Mouse (Mus musculus): ENCODE measurements at regions not wholly inside any gene's neighbourhood (a gene's known extent, or its start where the extent isn't known, plus 50 kb on each side); places are given as distances from the start of the nearest gene placed in this dataset.
"Not testable (repeated sequence)": the region's sequence is repeated elsewhere in the genome, so short reads cannot be mapped to it uniquely, and the experiment has no call there.

DNA sequence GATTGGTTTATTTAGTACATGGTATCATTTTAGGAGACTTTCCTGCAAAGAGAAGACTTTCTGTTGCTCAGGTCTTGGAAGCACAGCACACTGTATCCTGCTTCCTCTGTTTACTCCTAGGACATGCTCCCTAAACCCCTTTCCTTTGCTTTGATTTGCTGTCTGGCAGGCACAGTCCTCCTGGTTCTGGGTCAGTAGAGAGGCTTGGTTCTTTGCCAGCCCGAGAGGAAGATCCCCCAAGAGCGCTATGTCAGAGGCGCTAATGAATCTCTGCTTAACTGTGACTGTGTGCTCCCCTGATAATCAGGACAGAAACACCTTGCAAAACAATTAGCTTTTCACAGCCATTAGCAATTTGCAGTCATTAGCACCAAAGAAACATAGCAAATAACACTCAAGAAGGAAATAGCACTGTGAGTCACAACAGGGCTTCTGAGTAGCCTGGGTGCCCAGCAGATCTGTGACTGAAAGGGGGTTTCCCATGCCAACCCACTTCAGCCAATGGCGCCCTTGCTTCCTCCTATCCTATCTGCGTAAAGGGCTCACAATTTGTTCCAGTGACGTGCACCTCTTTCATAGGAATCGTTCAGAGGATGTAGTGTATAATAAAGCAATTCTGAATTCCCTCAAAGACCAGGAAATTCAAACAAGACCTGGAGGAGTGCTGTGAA, 145.5 kb downstream of the Gm815 start:
- no peak for DNase-seq

DNA sequence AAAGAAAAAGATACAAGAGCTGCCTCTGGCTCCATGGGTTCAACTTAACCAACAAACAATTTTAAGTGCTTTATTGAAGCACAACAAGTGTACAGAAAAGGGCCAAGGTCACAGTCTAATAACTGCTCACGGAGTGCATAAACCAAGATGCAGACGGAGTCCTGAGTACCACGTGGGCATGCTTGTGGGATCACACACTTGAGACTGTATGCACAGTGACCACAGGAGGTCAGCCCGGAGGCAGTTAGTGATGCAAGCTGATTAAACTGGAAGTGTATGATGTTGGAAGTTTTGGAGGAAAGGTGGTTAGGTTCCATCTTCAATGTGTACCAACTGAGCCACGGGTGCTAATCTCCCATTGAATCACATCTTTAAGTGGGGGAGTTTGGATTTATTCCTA, 146.9 kb downstream of the Gm815 start:
- DNase-seq: no peak

DNA sequence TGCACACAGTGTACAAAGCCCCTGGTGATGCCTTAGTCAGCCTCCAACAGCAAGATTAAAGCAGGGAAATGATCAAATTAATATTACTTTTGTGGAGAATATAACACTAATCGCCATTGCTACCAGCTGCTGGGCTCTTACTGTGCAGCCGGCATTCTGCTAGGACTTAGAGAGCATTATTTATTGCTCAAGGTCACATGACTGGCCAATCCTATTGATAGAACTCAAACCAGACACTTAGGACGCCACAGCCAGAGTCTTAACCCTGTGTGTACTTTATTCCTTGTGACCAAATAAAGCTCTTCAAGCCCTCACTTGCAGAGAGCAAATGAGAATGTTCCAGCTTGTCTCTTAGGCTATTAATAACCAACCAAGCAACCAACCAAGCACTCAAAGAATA, 152.6 kb downstream of the Gm815 start:
- no peak for DNase-seq

DNA sequence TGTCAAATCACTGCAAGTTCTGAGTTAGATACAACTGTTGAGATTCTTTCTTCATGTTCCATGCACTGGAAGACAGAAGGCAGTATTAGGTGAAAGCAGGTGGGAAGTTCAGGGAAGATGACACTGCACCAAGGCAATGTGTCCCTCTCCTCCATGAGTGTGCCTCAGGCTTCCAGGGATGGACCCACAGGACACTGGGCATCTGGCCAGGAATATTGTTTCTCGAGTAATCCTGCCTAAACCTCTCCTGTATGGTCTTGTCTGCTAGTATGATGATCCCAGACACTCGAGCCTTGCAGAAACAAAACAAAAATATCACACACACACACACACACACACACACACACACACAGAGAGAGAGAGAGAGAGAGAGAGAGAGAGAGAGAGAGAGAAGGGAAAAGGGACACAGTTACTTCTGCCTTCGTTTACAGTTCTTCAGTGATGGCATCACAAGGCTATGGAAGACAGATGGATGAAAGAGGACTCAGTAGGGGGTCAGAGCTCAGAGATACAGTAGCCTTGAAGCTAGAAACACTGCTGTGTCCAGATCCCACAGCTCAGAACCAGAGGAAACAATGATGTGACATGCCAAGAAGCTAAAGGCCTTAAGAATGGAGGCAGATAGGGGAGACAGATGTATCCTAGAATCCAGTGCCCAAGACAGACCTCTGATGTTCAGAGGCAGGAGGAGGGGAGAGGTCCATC, 154.8 kb downstream of the Gm815 start:
- DNase-seq: no peak

DNA sequence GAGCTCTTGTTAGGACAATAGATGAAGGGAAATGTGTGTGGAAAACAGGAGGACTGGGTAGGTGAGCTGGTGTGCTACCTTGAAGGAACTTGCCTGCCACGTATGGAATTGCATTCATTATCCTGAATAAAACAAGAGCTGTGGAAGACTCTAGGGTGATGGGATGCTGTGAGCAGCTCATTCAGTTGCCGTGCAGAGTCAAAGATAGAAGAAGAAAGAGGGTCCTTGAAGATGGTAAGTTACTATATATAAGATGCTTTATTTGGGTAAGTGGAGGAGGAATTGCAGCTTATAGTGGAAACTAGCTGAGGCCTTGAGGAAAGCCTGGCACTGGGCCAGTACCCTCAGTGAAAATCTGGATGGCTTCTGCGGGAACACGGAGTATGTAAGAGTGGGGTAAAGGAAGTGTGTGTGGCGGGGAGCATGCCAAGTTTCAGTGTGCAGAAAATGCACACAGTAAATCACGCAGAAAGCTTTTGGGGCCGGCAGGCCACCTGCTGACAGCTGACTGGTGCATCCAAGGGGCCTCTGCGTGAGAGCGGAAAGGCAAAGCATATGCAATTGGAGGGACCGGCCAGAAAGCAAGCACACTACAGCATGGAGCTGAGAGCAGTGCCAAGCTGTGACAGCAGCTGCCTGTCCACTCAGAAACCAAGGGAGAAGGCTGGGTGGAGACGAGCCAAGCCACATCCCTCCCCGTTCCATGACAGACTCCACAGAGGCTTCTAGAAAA, 149.7 kb upstream of the Vldlr start:
- DNase-seq: no peak

DNA sequence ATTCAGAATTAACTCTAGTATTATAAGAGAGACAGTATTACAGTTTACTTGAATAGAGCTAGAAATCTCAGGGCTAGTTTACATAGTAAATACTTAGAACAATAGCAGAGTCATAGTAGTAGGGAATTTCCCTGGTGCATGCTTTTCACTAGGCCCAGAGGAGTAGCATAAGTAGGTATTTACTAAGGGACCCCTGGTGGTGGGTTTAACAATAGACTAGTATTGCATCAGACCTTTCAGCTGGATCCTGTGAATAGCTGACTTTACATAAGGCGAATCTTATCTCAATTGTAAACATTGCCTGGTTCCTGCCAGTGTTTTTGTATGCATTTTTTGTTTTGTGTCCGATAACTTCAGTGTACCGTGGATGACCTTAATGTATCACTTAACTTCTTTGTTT, 143.0 kb upstream of the Vldlr start:
- DNase-seq: no peak

DNA sequence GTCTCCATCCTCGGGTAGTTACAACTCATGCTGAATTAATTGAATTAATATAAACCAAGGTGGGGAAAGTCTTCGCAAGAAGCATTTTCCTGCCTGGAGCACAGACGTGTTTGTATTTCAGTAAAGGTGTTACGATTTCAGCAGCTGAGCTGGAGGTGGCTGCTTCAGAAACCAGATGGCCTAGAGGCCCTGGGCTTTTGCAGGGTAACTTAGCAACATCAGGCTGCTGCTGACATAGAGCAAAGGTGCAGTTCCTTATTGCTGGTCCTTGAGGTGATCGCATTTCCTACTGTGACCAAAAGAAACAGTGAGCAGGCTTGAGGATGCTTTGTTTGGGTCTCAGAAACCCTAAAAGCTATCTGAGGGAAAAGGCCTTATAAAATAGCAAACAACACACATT, 141.3 kb upstream of the Vldlr start:
- DNase-seq: no peak

DNA sequence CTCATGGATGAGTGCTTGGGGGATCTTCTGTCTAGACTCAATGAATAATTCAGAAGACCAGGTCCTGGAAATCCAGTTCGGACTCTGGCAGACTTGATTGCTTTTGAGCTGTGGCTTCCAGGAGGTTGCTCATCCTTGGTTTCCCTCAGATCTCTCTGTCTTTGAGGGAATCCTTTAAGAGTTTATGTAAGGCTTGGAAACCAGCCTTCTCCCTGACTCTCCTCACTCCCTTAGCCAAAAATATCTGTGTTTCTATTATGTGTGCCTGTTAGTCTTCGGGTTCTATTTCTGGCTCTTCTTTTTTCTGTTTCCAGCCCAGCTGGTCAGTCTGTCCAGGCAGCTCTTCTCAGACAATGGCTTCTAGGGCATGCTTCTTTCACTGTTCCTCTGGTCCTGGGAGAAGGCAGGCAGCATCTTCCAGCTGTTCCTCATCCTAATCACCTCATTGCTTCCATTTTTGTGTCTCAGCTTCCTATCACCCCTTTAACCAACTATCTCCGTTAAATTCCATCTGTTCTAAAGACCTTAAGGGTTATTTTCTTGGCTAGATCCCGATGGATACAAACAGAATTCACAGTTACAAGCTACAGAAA, 139.3 kb upstream of the Vldlr start:
- DNase-seq: no peak

DNA sequence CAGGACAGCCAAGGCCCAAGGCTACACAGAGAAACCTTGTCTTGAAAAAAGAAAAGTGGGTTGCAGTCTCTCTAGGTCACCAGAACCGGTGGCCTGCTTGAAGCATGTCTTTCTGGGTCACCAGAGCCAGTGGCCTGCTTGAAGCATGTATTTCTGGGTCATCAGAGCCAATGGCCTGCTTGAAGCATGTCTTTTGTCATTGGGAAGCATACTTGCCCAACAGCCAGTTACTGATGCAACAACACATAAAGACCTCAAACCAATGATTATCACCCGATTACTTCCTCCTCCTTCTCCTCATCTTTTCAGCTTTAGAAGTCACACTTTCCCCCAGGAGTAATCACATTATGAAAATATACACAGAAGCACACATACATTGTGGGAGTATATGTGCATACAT, 128.9 kb upstream of the Vldlr start:
- DNase-seq: no peak

DNA sequence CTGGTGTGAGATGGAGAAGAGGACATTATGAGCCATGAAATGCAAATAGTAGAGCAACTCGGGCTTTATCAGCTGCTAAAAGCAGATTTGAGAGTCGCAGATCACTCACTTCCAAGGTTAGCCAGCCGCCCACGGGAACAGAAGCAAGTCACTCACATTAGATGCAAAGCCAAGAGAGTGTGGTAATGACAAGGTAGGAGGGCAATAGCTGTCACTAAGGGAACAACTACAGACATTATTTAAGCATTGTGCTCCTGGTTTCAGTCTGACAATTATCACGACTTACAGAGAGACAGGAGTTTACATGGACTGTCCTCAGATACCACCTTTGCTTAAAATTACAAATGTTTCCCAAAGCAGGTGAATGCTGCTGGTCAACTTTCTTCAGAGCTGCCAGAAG, 128.5 kb upstream of the Vldlr start:
- DNase-seq: no peak

DNA sequence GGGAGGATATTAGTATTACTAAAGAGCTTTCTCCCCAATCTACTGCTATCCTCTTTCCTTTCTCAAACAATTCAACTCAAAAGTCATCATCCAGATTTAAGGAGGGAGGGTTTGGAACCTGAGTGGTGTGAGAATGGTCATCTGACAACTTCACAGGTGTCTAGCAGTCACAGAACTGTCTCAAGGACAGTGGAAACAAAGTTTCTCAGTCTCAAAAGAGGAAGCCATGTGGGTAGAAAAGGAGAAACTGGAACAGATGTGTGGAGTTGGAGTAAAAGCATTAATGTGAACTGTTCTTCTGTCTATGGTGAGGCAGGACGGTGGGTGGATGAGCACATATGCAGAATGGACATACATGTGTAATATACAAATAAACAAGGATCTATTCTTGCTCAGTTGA, 127.2 kb upstream of the Vldlr start:
- DNase-seq: no peak

DNA sequence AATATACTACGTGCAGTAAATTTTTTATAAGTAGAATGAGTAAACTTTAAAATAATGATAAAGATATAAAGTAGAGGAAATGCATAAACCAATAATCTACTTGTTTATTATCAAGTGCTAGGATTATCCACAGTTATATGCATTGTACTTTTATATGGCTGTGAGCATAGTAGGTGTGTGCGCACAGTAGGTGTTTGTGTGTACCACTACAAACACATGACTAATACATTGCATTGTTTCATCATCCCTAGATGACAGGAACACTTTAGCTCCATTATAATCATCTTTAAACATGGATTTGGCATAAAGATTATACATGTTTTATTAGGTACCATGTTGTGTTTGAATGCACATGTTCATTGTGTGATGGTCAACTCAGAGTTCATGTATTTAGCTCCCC, 124.7 kb upstream of the Vldlr start:
- DNase-seq: no peak

DNA sequence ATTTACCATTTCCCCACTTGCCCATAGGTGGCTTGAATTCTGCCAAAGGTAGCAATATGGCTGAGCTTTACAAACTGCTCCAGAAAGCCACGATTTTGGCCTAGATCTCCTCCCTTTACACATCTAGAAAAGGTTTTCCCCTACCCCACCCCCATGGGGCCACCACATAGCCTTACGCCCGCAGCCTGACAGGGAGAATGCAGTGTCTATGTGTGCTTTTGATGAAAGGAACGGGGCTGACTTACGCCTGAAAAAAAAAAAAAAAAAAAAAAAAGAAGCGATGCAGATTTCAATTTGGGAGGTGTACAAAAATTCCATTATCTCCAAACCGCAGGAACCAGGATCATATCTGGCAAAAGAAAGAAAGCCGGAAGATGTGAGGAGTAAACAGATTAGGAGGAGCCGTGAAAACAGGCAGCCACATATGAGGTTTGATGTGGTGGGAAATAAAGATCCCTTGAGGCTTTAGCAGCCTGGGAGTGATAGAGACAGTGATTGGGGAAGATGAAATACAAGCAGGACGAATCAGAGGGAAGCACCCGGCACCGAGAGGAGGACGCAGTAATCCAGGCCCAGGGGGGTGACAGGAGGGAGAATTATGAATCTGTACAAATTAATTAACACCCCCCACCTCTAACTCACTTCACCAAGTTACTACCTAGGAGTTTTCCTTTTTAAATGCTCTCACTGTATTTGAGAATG, 121.4 kb upstream of the Vldlr start:
- no peak for DNase-seq

DNA sequence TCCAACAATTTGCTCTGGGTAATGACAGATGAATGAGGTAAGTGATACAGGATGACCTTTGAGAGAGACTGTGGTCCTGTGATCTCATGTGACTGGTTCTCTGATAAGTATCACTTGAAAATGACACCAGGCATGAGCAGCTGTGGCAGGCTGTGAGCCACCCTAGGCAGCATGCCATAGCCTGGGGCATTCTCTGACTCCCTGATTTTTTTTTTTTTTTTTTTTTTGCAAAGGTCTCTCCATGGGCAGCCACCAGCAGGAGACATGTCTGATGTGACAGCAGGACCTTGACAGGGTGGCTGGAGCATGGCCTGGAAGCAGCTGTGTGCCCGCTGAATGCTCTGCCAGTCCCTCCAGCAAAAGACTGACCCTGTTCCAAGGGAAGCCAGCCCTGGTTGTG, 116.4 kb upstream of the Vldlr start:
- DNase-seq: no peak

DNA sequence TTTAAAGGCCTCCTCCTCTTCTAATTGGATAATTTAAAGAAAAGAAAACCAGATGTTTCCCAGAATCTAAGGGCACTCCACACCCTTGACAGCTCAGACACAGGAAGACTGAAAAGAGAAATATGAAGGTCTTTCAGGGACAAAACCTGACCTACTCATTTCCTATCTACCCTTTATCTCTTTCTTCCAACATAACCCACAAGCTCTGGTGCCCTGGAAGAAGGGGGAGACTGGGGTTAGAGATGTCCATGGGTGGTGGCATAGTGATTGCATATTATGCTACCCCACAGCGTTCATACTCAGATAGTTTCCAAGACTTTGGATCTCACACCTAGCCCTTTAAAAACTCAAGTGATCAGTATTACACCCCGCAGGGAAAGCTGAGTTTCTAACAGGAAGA, 105.8 kb upstream of the Vldlr start:
- no peak for DNase-seq

DNA sequence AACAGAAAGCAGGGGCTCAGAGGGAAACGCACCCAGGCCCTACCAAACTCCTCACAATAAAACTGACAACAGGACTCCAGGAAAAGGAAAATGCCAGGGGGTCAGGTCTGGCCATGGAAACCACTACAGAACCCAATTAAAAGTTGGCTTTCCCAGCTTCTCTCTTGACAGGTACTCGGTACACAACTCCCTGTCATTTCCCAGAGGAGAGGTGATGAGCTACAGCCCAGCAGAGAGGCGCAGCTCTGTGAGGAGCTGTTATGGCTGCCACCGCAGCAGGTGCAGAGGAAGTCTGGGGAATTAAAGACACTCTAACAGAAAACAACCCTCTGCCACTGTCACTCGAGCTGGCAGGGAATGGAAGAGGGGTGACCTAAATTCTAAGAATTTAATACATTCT, 95.4 kb upstream of the Vldlr start:
- DNase-seq: peak; percentile 60 to 73

DNA sequence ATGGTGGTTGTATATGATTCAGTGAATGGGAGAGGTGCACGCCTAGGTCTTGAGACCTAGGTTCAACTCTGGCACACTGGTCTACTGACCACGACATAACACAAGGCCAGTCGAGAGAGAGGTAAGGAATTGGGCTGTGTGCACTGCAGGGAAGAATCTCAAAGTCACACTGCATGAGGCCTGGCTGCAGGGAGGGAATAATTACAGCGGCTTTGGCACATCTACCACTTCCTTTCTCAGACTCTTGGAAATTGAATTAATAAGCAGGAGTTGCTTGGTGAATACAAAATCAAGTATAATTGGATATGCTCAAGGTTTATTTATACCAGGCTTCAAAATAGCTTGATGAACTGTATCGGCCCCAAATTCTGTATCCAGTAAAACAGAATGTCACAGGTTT, 93.9 kb upstream of the Vldlr start:
- DNase-seq: no peak

DNA sequence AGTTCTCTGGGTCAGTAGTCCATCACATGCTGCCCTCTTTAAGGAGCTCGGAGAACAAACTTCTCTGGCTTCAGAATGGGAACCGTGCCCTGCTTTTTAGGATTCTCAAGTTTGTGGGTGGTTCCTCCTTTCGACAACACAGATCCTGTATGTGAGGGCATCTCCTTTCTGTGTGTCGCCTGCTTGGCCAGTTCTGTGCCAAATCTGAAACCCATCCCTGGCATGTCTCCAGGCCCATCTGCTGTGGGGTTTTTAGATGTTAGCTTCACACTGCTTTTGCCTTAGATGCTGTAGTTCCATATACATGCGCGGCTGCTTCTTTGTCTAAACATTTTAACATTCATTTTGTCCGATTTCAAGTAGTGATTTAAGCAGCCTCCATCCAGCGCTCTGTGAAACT, 93.0 kb upstream of the Vldlr start:
- no peak for DNase-seq

DNA sequence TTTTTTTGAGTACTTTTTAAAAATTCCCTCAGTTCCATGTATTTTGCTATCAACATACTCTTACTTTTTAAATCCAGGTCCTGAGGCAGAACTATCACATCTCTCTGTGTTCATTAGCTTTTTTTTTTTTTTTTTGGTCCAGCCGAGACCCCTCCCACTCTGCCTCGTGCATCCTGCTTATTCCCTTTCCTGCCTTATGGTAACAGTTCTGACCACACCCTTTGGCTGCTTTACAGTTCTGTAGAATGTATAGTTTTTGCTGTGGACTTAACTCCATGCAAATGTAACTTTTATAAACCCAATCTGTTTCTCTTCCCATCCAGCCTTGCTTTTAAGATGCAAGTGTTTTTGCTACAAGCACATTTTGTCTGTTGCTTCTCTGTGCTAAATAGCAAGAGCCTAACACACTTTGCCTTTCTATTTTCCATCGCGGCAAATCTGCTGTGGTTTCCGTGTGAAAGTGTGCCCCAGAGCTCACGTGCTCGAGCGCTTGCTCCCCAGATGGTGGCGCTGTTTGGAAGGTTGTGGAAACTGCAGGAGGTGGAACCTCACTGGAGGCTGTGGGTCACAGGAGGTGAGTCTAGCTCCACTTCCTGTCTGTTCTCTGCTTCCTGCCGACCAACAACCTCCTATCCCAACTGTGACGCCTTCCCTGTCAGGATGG, 92.3 kb upstream of the Vldlr start:
- DNase-seq: peak; percentile 50 to 74

DNA sequence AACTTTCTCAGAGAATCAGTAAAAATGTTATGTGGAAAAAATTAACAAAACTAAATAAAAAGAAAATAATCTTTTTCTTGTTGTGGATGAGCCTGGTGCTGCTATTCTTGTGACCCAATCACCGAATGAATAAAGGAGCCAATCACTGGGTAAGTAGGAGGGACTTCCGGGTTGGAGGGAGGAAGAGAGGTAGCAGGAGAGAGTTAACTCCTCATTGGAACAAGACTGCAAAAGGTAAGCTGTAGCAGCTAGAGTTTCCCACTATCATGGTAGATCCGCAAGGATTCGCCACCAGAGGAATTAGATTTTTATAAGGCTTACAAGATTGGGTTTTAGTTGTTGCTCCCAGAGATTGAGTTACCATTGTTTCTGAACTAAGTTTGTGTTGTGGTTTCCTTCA, 87.8 kb upstream of the Vldlr start:
- not testable (repeated sequence) for DNase-seq

DNA sequence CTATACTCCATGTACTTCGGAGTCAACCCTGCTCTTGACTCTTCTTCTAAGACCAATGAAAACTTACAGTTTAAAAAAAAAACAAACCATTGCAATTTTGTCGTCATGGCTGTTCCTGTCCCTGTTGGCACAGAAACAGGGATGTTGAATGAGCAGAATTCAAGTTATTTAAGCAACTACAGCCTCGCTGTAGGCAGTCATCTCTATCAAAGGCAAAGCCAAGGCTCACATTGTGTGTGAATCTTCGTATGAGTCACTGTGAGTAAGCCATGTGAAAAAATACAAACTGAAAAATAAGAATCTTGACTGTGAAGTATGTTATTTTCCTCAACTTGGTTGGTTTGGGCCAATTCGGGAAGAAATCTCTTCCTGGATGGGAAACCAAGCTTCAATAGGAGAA, 81.9 kb upstream of the Vldlr start:
- no peak for DNase-seq

DNA sequence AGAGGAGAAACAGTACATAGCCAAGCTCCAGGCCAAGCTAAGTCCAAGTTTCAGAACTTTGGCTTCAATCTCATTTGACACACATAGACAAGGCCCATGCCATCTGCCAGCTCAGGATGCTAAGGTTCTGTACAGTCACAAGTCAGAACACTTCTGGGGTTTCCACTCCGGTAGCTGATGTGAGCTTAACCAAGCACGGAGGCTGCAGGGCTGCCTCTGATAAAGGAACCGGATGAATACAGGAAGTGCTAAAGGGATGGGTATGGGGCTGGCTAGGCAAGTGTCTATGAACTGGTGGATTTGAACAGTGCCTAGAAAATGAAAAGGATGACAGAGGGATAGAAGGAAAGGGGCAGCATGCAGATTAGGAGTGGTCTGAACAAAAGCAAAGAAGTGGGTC, 75.4 kb upstream of the Vldlr start:
- peak in 1 of 2 experiments; percentile 25 for DNase-seq

DNA sequence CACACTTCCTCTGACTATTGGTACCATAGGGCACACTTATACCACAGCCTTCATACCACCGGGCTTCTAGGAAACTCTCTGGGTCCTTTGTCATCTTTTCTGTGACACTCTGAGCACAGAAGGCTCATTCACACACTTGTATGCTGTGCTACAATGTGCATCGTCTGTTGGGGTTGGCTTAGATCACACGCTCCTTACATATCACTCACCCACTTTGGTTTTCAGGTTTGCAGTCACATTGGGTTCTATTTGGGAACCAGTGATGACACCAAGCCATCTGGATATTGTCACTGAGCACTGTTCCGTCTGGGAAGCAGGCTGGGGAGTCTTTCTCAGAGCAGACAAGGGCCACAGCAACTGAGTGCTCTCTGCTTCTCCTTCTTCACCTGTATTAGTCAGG, 74.1 kb upstream of the Vldlr start:
- DNase-seq: no peak

All from thymus, adult 18-20 months (tissue).